Mouse (Mus musculus) lung, postnatal 0 days (tissue): ENCODE results near the gene Grik4. TPM values are rescaled to one million over a fixed set of nuclear protein-coding genes. Genes with fewer than 3 reads are reported as not detected.

Experiments
- ATAC-seq: fragments of 200-750 bp; cut with Nextera tagmentation; 2 replicates; pipeline ENCODE4 v1.8.0; 2017; ENCODE audit warnings: moderate library complexity
- DNase-seq: peaks from one replicate; pipeline ENCODE4 v3.0.0-alpha.2; 2016; ENCODE audit warnings: low spot score
- H3K27ac ChIP-seq: fragments of 300-500 bp; sonication (generic); 2 replicates; pipeline ENCODE4 v1.5.1; 2014; ENCODE audit warnings: antibody characterized with exemption, mild to moderate bottlenecking, low read length, mixed read lengths
- H3K27me3 ChIP-seq: fragments of 300-500 bp; sonication (generic); replicated peaks from 2 replicates; pipeline ENCODE4 v1.6.1; 2014; ENCODE audit warnings: low read length, mixed read lengths; ENCODE audit not compliant: insufficient read depth
- H3K36me3 ChIP-seq: fragments of 300-500 bp; sonication (generic); 2 replicates; pipeline ENCODE4 v1.6.1; 2014; ENCODE audit warnings: low read length, mixed read lengths; ENCODE audit not compliant: insufficient read depth
- H3K4me1 ChIP-seq: fragments of 300-500 bp; sonication (generic); 2 replicates; pipeline ENCODE4 v1.6.1; 2014; ENCODE audit warnings: antibody characterized with exemption, low read depth, low read length, mixed read lengths; ENCODE audit not compliant: insufficient read depth
- H3K4me2 ChIP-seq: fragments of 300-500 bp; sonication (generic); replicated peaks from 2 replicates; pipeline ENCODE4 v1.6.1; 2014; ENCODE audit warnings: low read depth, mild to moderate bottlenecking, low read length, moderate library complexity, mixed read lengths
- H3K4me3 ChIP-seq: fragments of 300-500 bp; sonication (generic); 2 replicates; pipeline ENCODE4 v1.5.1; 2014; ENCODE audit warnings: low read depth, low read length
- H3K9ac ChIP-seq: fragments of 300-500 bp; sonication (generic); replicated peaks from 2 replicates; pipeline ENCODE4 v1.6.1; 2014; ENCODE audit warnings: low read depth, mild to moderate bottlenecking
- H3K9me3 ChIP-seq: fragments of 300-500 bp; sonication (generic); 2 replicates; pipeline ENCODE4 v1.6.1; 2016; ENCODE audit warnings: low read length, mixed read lengths
- CTCF ChIP-seq: IDR thresholded peaks from 2 replicates; pipeline ENCODE4 v1.5.1; 2016; ENCODE audit warnings: antibody characterized with exemption, mild to moderate bottlenecking
- EP300 ChIP-seq: IDR thresholded peaks from 2 replicates; pipeline ENCODE4 v1.6.1; 2016; ENCODE audit warnings: antibody characterized with exemption, mild to moderate bottlenecking, control low read depth
- WGBS: fragments of 180-500 bp; shearing (Covaris S2); extraction: QIAGEN DNeasy Blood & Tissue Kit; methylation state at CpG from one replicate; pipeline ENCODE4 v1.1.7; 2014; 5-methylcytosine and 5-hydroxymethylcytosine counted together
- polyA plus RNA-seq: library from polyadenylated mRNA; unstranded; fragments of >200 nt; fragmentation: Nextera tagmentation; extraction: Ambion mirVana; gene quantifications from 2 replicates; pipeline ENCODE4 v1.2.1, GENCODE M21; 2015

Grik4 gene
- polyA plus RNA-seq, 1 experiment from 2014 or later, result 0.47 TPM

- no peaks in the 10 kb centered on the region for H3K9me3 ChIP-seq
- DNase-seq (no peak), ATAC-seq (no peak)
- H3K27ac ChIP-seq, result no peak overlapping the region
- H3K36me3 ChIP-seq, result peaks cover 13% of the 10 kb centered on the region; the same call in 1 of the 2 replicates
- H3K4me2 ChIP-seq, result no peak overlapping the region
- WGBS, result 86% methylated on average over 12 of the region's 12 CpGs
- TF ChIP-seq CTCF (no peak), EP300 (no peak)
- no peaks in the 10 kb centered on the region for H3K4me1 ChIP-seq
- H3K27me3 ChIP-seq, result no peaks in the 10 kb centered on the region
- H3K4me3 ChIP-seq, result no peak overlapping the region
- no peak overlapping the region for H3K9ac ChIP-seq
These were observed 20.1 kb upstream of the Grik4 start for GRCm38 (mm10) chr9:42964366-42964765.

GRCm38 (mm10) chr9:42962506-42962905 is 18.2 kb upstream of the Grik4 start:
- Histone ChIP-seq H3K27me3 (no peaks in the 10 kb centered on the region), H3K9ac (no peak overlapping the region), H3K36me3 (peaks cover 7% of the 10 kb centered on the region; the same call in 1 of the 2 replicates), H3K27ac (no peak overlapping the region), H3K4me1 (no peaks in the 10 kb centered on the region), H3K9me3 (no peaks in the 10 kb centered on the region), H3K4me2 (no peak overlapping the region), H3K4me3 (no peak overlapping the region)
- no peak for DNase-seq
- TF ChIP-seq EP300, result no peak
- no peak for TF ChIP-seq CTCF
- ATAC-seq, result peak; percentile 21; the same call in 1 of the 2 replicates
- WGBS, result 84% methylated on average over 6 of the region's 6 CpGs

GRCm38 (mm10) chr9:42958401-42958800 is 14.1 kb upstream of the Grik4 start:
- Histone ChIP-seq H3K27ac (no peak overlapping the region), H3K4me2 (no peak overlapping the region), H3K9me3 (no peaks in the 10 kb centered on the region), H3K4me3 (no peak overlapping the region), H3K36me3 (no peaks in the 10 kb centered on the region), H3K9ac (no peak overlapping the region), H3K27me3 (no peaks in the 10 kb centered on the region), H3K4me1 (no peaks in the 10 kb centered on the region)
- no peak for DNase-seq
- TF ChIP-seq CTCF, result no peak
- TF ChIP-seq EP300, result no peak
- WGBS, result 41% methylated on average over 7 of the region's 7 CpGs
- ATAC-seq, result no peak

GRCm38 (mm10) chr9:42948381-42948780 is 4.1 kb upstream of the Grik4 start:
- Histone ChIP-seq H3K4me3 (no peak overlapping the region), H3K9ac (no peak overlapping the region), H3K27ac (no peak overlapping the region), H3K27me3 (no peaks in the 10 kb centered on the region), H3K9me3 (no peaks in the 10 kb centered on the region), H3K36me3 (no peaks in the 10 kb centered on the region), H3K4me1 (no peaks in the 10 kb centered on the region), H3K4me2 (no peak overlapping the region)
- TF ChIP-seq EP300, result no peak
- TF ChIP-seq CTCF, result no peak
- ATAC-seq (no peak), DNase-seq (no peak)
- 63% methylated on average over 1 of the region's 1 CpGs for WGBS

- H3K4me1 ChIP-seq, result no peaks in the 10 kb centered on the region
- H3K9me3 ChIP-seq, result no peaks in the 10 kb centered on the region
- DNase-seq, result no peak
- TF ChIP-seq EP300 (no peak), CTCF (no peak)
- H3K36me3 ChIP-seq, result no peaks in the 10 kb centered on the region
- ATAC-seq, result no peak
- H3K4me3 ChIP-seq, result no peak overlapping the region
- no peak overlapping the region for H3K9ac ChIP-seq
- 73% methylated on average over 6 of the region's 7 CpGs for WGBS
- H3K4me2 ChIP-seq, result no peak overlapping the region
- H3K27me3 ChIP-seq, result no peaks in the 10 kb centered on the region
- H3K27ac ChIP-seq, result no peak overlapping the region
These were observed 881 bp upstream of the Grik4 start for GRCm38 (mm10) chr9:42945174-42945573.

GRCm38 (mm10) chr9:42944536-42945006 is 278 bp upstream of the Grik4 start:
- H3K36me3 ChIP-seq, result no peaks in the 10 kb centered on the region
- no peak for TF ChIP-seq EP300
- TF ChIP-seq CTCF, result peak; percentile 96
- H3K9me3 ChIP-seq, result no peaks in the 10 kb centered on the region
- H3K4me3 ChIP-seq, result peak overlapping the region; percentile 56
- 2% methylated on average over 41 of the region's 52 CpGs for WGBS
- peak overlapping the region; percentile 100 for H3K4me2 ChIP-seq
- ATAC-seq (peak; percentile 93), DNase-seq (peak; percentile 85)
- no peak overlapping the region for H3K27ac ChIP-seq
- H3K4me1 ChIP-seq, result no peaks in the 10 kb centered on the region
- H3K9ac ChIP-seq, result peak overlapping the region; percentile 32; the same call in 1 of the 2 replicates
- no peaks in the 10 kb centered on the region for H3K27me3 ChIP-seq

- Histone ChIP-seq H3K9me3 (no peaks in the 10 kb centered on the region), H3K4me2 (peak overlapping the region; percentile 100), H3K4me1 (no peaks in the 10 kb centered on the region), H3K36me3 (no peaks in the 10 kb centered on the region), H3K27me3 (no peaks in the 10 kb centered on the region), H3K4me3 (no peak overlapping the region), H3K27ac (no peak overlapping the region), H3K9ac (no peak overlapping the region)
- WGBS, result 20% methylated on average over 8 of the region's 9 CpGs
- no peak for DNase-seq
- no peak for ATAC-seq
- TF ChIP-seq CTCF (peak; percentile 50), EP300 (no peak)
These were observed 1.2 kb downstream of the Grik4 start for GRCm38 (mm10) chr9:42943057-42943529.
